Mouse (Mus musculus) megakaryocyte, adult 5-6 weeks (primary cell): ENCODE results near the gene Adarb1. TPM values are rescaled to one million over a fixed set of nuclear protein-coding genes. Genes with fewer than 3 reads are reported as not detected.
A peak's percentile ranks its signal among the peaks of the same experiment; 100 is the strongest.

Experiments used
- ATAC-seq: 2 replicates; pipeline ENCODE4 v1.8.0; 2016; ENCODE audit warnings: mild to moderate bottlenecking, inconsistent platforms; ENCODE audit not compliant: poor library complexity, severe bottlenecking
- total RNA-seq, 2 experiments: library from RNA; stranded (forward) in 1 of 2; stranded (reverse) in 1 of 2; fragments of 153-499, 151-499 nt in 1 of 2; fragments of 221-1000, 200-1000 nt in 1 of 2; gene quantifications; 2 replicates each; pipeline versions ENCODE4 v1.2.3 to v1.2.4; 2015 to 2017

The Adarb1 gene
- total RNA-seq, 2 experiments from 2014 or later = 0.02 to 0.37 TPM

GRCm38 (mm10) chr10:77273798-77274197 is 144.3 kb downstream of the Adarb1 start:
- ATAC-seq = no peak

DNA sequence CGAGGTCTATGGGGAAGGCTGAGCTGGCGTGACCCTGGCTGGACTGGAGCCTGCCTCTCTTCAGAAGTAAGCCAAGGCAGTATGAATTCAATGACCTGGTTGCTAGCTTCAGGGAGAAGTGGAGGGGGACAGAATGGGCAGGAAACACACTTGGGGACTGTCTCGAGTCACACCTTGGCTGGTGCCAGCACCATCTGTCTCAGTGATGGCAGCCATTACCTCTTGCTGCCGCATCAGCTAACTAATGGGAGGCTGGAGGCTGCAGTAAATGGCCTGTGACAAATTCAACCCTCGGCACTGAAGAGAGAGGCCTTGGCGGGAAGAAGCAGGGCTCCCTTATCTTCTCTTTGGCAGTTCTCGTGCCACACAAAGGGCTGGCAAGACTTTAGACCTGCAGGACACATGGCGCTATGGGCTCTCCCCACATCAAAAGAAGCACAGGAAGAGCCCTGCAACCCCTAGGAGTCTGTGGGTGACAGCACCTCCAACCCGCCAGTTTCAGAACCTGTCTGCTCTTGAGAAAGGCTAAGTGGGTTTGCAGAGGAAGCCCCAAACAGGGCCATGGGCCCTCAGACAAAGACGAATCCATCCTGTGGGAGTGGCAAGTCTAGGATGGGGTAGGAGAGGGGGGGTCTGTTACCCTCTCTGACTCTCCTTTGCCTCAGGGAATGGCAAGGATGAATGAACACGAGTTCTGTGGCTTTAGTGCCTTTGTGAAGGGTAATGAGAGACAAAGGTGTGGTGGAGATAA is 144.9 kb downstream of the Adarb1 start:
- ATAC-seq = peak; percentile 52

DNA sequence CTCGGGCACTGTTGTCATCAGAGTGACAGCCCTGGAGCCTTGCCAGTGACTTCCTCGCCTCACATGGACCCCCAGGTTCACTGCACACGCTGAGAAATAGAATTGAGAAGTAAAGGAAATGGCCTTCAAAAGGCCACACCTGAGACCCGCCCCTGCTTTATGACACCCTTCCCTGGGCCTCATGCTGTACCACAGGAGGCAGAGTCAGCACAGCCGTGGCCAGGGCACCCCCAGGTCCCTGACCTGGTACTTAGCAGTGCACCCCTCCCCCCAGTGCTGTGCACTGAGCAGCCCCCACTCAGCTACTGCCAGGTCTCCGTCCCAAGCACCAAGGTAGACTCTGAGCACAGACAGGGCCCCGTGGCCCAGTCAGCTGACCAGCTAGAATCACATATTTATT is 148.9 kb downstream of the Adarb1 start:
- no peak for ATAC-seq

DNA sequence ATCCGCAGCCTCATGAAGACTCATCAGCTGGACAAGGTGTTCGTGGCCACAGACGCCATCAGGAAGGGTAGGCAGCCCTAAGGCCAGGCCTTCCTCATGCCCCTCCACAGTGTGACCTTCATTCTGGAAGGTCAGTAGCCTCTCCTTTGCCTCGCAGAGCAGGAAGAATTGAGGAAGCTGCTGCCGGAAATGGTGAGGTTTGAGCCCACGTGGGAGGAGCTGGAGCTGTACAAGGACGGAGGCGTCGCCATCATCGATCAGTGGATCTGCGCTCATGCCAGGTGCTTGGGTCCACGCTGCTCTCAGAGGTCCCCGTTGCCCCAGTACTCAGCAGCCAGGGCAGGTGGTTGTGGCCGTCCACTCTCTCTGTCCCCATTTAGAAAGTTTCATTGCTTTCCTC is 151.0 kb downstream of the Adarb1 start:
- peak; percentile 28 for ATAC-seq

DNA sequence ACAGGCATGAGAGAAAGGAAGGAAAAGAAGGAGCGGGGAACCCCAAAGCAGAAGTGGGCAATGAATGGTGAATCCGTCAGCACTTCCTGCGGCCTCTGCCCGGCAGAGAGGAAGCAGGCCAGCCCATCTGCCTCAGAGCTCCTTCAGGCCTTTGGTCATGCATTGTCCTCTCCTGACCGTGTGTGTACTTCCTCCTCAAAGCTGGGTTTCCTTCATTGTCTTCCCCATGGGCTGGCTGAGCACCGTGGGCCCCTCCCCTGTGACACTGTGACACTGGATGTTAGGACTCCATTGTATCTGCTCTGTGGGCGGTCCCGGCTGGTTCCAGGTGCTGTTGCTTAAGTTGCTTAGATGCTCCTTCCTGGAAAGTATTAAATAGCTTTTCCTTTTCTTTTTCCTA is 151.8 kb downstream of the Adarb1 start:
- ATAC-seq = peak; percentile 95

GRCm38 (mm10) chr10:77260166-77260875 is 157.7 kb downstream of the Adarb1 start:
- no peak for ATAC-seq

- peak; percentile 97 for ATAC-seq
Measured at GRCm38 (mm10) chr10:77258704-77259621, 159.1 kb downstream of the Adarb1 start, which contains the start of gene Pofut2. Gene Pofut2, plus strand, starts transcription at chr10:77259218.

- ATAC-seq = no peak
Measured at GRCm38 (mm10) chr10:77258041-77258590, 160.0 kb downstream of the Adarb1 start.

GRCm38 (mm10) chr10:77255676-77256075 is 162.4 kb downstream of the Adarb1 start:
- ATAC-seq = no peak

GRCm38 (mm10) chr10:77255231-77255630 is 162.8 kb downstream of the Adarb1 start:
- ATAC-seq = no peak

GRCm38 (mm10) chr10:77252790-77253189 is 165.3 kb downstream of the Adarb1 start:
- peak; percentile 88 for ATAC-seq

GRCm38 (mm10) chr10:77251784-77252539 is 166.1 kb downstream of the Adarb1 start:
- no peak for ATAC-seq

- no peak for ATAC-seq
Measured at GRCm38 (mm10) chr10:77251223-77251783, 166.8 kb downstream of the Adarb1 start.

DNA sequence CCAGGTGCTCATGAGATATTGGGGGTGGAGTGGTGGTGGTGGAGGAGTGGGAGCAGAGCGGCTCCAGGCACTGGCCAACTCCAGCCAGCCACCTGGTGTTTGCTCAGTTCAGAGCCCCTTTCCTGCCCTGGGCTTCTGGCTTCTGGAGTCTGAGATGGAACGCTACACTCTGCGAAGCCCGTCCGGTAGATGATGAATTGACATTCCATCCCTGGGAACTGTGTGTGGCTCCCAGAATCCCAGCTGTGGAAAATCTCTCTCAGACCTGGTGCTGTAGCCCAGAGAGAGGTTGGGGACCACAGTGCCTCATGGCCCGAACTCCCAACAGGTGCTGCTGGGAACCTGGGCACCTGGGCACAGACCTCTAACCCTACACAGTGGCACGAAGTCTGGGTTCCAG is 170.4 kb downstream of the Adarb1 start:
- no peak for ATAC-seq

DNA sequence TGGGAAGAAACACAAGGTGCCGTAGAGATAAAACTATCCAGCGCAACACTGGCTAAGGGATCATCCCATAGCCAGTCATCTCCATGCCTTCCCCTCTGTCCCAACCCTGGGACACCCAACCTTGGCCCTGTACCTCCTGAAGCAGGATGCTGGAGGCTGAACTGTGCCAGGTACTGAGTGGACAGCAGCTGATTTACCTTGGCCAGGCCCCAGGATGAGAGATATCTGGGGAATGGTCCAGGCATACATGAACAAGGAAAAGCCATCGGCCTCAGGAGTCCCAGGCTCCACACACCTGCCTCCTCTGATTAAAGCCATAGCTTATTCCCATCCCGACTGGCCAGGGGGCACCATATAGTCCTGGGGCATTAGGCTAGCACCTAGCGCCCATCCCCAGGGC is 171.0 kb downstream of the Adarb1 start:
- ATAC-seq = no peak

- no peak for ATAC-seq
Measured at GRCm38 (mm10) chr10:77244777-77245176, 173.3 kb downstream of the Adarb1 start.

GRCm38 (mm10) chr10:77243572-77244161 is 174.4 kb downstream of the Adarb1 start:
- ATAC-seq = no peak

DNA sequence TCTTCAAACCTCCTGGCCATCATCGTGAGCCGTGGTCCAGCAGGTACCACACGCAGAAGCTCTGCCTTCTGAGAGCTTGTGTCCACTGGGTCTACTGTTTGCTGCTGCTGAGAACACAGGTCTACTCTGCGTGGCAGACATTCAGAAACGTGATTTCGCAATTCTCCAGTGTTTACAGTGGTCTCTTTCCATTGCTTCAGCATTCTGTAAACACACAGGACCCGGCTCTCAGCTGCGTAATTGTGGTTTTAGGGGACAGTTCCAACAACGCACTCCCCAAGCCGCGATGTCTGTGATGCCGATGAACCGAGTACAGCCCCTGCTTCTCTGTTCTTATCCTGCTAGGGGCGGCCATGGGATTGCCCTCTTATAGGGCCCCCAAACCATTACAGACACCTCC is 175.2 kb downstream of the Adarb1 start:
- no peak for ATAC-seq

- no peak for ATAC-seq
Measured at GRCm38 (mm10) chr10:77242396-77242795, 175.7 kb downstream of the Adarb1 start.
